Mouse (Mus musculus) bone marrow macrophage, adult 2 months (primary cell): ENCODE data around the gene Araf. TPM values are rescaled to one million over a fixed set of nuclear protein-coding genes. Genes with fewer than 3 reads are reported as not detected.
"Not testable (repeated sequence)": the region's sequence is repeated elsewhere in the genome, so short reads cannot be mapped to it uniquely, and the experiment has no call there.

Source experiments
- H3K27ac ChIP-seq: 2 replicates; pipeline ENCODE4 v1.5.1; 2012; ENCODE audit warnings: low read depth, low read length; ENCODE audit not compliant: insufficient read depth
- H3K4me1 ChIP-seq: 2 replicates; pipeline ENCODE4 v1.6.1; 2012; ENCODE audit warnings: low read length; ENCODE audit not compliant: control insufficient read depth, insufficient read depth
- H3K4me3 ChIP-seq: 2 replicates; pipeline ENCODE4 v1.5.1; 2012; ENCODE audit warnings: mild to moderate bottlenecking, low read length, moderate library complexity; ENCODE audit not compliant: insufficient read depth
- CTCF ChIP-seq: IDR thresholded peaks from 2 replicates; pipeline ENCODE4 v1.5.1; 2012; ENCODE audit warnings: low read depth, mild to moderate bottlenecking, low read length, moderate library complexity
- POLR2A ChIP-seq: IDR thresholded peaks from 2 replicates; pipeline ENCODE4 v1.6.1; 2012; ENCODE audit warnings: mild to moderate bottlenecking, low read depth, low read length, borderline replicate concordance
- polyA plus RNA-seq: library from polyadenylated mRNA; stranded (reverse); fragments of >200 nt; gene quantifications from 2 replicates; pipeline ENCODE4 v1.2.4, GENCODE M21; 2012; ENCODE audit not compliant: missing spikeins, insufficient read depth, insufficient read length

The Araf gene
- polyA plus RNA-seq, 1 experiment: 66.4 TPM

- H3K27ac ChIP-seq: no peak overlapping the region
- no peak overlapping the region for H3K4me3 ChIP-seq
- H3K4me1 ChIP-seq: no peaks in the 10 kb centered on the region
- TF ChIP-seq POLR2A (no peak), CTCF (no peak)
These were observed 3.4 kb upstream of the Araf start for GRCm38 (mm10) chrX:20794229-20794628.

- Histone ChIP-seq H3K4me3 (no peak overlapping the region), H3K4me1 (no peaks in the 10 kb centered on the region), H3K27ac (no peak overlapping the region)
- TF ChIP-seq CTCF (no peak), POLR2A (no peak)
These were observed 655 bp downstream of the Araf start for GRCm38 (mm10) chrX:20798141-20798796.

- TF ChIP-seq CTCF (no peak), POLR2A (no peak)
- H3K27ac ChIP-seq: no peak overlapping the region
- no peak overlapping the region for H3K4me3 ChIP-seq
- no peaks in the 10 kb centered on the region for H3K4me1 ChIP-seq
These were observed 1.2 kb downstream of the Araf start for GRCm38 (mm10) chrX:20798797-20799147.

- Histone ChIP-seq H3K27ac (no peak overlapping the region), H3K4me1 (no peaks in the 10 kb centered on the region), H3K4me3 (no peak overlapping the region)
- no peak for TF ChIP-seq POLR2A
- no peak for TF ChIP-seq CTCF
These were observed 3.8 kb downstream of the Araf start for GRCm38 (mm10) chrX:20801456-20801855.

GRCm38 (mm10) chrX:20804301-20804700 is 6.7 kb downstream of the Araf start:
- H3K4me3 ChIP-seq, H3K27ac ChIP-seq, H3K4me1 ChIP-seq: not testable (repeated sequence)

- TF ChIP-seq CTCF: no peak
- no peak for TF ChIP-seq POLR2A
- Histone ChIP-seq H3K4me3 (no peak overlapping the region), H3K27ac (no peak overlapping the region), H3K4me1 (peaks cover 5% of the 10 kb centered on the region; the same call in 1 of the 2 replicates)
These were observed 8.7 kb downstream of the Araf start for GRCm38 (mm10) chrX:20806295-20806694.

- H3K4me3 ChIP-seq: no peak overlapping the region
- TF ChIP-seq POLR2A (no peak), CTCF (no peak)
- H3K4me1 ChIP-seq: peaks cover 9% of the 10 kb centered on the region
- peak overlapping the region; percentile 39 for H3K27ac ChIP-seq
These were observed 19.4 kb downstream of the Araf start for GRCm38 (mm10) chrX:20816974-20817373.

- Histone ChIP-seq H3K4me1 (peaks cover 7% of the 10 kb centered on the region), H3K27ac (no peak overlapping the region), H3K4me3 (peak overlapping the region; percentile 52)
- TF ChIP-seq POLR2A: no peak
- peak; percentile 33; the same call in 1 of the 2 replicates for TF ChIP-seq CTCF
These were observed 21.6 kb downstream of the Araf start for GRCm38 (mm10) chrX:20819204-20819628.

GRCm38 (mm10) chrX:20819708-20820426 is 22.3 kb downstream of the Araf start:
- Histone ChIP-seq H3K4me1 (peaks cover 7% of the 10 kb centered on the region), H3K4me3 (peak overlapping the region; percentile 52), H3K27ac (no peak overlapping the region)
- TF ChIP-seq CTCF: no peak
- TF ChIP-seq POLR2A: no peak

- Histone ChIP-seq H3K27ac (no peak overlapping the region), H3K4me3 (no peak overlapping the region), H3K4me1 (no peaks in the 10 kb centered on the region)
- TF ChIP-seq POLR2A (no peak), CTCF (no peak)
These were observed 31.3 kb downstream of the Araf start for GRCm38 (mm10) chrX:20828934-20829333.
